Mouse (Mus musculus): ENCODE measurements around the gene 2010111I01Rik. TPM values are rescaled to one million over a fixed set of nuclear protein-coding genes. Genes with fewer than 3 reads are reported as not detected.

Gene 2010111I01Rik
- polyA plus RNA-seq, 1 experiment, result 123 TPM

DNA sequence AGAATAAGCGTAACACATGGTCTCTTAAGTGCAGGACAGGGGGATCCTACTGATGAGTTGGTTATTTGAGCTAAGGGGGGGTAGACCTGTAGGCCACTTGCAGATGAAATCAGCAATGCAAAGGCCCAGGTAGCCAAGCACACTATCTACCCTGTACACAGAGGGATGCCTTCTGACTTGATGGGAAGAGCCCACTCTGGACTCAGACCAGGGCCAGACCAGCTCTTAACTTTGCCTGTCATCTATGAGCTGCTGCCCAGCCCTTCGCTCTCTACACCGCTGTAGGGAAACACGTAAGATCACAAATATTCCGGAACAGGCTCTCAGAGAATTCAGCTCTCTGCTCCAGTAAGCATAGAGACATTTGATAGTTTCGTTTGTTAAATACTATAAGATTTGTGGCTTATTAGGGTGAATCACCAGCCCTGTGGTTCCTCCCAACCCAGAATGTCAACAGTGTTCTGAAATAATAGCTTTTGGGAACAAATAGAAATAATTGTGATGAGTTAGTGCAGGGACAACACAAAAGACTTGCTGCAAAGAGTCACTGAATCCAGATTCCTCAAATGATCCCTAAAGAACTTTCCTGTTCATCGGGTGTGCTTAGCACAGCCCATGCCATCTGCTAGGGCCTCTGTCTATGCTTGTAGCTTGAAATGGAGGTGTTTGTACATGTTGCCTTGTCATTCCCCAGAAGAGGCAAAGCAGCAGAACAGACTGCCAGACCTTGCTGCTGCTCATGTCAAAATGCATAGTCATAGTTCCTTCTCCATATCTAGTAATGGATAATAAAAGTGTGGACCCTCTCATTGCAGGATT lies 123.4 kb downstream of the 2010111I01Rik start:
- Histone ChIP-seq H3K4me1 (ENCODE audit: control insufficient read depth, insufficient read depth, low read length) (peaks cover 40% of the 10 kb centered on the region), H3K27ac (ENCODE audit: insufficient read depth, low read depth, low read length) (no peak overlapping the region), H3K4me3 (ENCODE audit: insufficient read depth, low read length) (no peak overlapping the region)
- TF ChIP-seq POLR2A (IDR thresholded peaks at IDR 0.05; ENCODE audit: borderline replicate concordance, low read depth, low read length), result no peak
- no peak for TF ChIP-seq CTCF (IDR thresholded peaks at IDR 0.05; ENCODE audit: low read depth, low read length)

DNA sequence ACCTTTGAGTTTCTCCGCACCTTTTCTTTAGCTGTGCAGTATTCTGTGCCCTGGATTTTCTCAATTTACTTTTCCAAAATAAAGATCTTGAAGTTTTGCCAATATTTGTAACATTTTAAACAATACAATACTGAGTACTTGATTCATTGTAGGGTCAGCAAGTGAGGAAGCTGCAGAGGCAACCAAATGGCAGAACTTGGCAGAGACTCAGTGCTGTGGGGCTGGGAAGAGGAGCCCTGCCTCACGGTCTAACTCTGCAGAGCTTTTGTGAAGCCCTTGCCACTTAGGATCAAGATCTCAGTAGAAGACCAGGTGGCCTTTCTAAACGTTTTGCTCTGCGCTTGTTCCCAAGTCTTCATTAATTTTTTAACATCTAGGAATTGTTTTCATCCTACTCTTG lies 124.8 kb downstream of the 2010111I01Rik start:
- peaks cover 48% of the 10 kb centered on the region for H3K4me1 ChIP-seq (ENCODE audit: control insufficient read depth, insufficient read depth, low read length)
- TF ChIP-seq CTCF (IDR thresholded peaks at IDR 0.05; ENCODE audit: low read depth, low read length), result no peak
- TF ChIP-seq POLR2A (IDR thresholded peaks at IDR 0.05; ENCODE audit: borderline replicate concordance, low read depth, low read length), result no peak
- no peak overlapping the region for H3K27ac ChIP-seq (ENCODE audit: insufficient read depth, low read depth, low read length)
- no peak overlapping the region for H3K4me3 ChIP-seq (ENCODE audit: insufficient read depth, low read length)

DNA sequence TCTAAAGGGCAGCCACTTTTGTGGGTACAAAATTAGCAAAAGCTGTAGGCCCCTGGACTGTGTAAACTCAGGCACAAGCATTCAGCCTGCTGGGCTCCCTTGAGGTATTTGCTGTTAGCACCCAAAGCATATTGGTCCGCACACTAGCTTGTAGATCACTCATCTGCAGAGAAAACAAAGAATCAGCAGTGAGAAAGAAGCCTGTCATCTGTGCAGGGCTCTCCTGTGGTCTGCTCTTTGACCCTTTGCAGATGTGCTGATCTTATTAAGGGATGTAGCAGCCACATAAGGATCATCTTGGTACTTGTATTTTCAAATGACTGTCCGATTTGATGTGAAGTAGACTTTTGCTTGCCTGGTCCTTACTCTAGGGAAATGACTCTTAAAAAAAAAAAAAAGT lies 126.6 kb downstream of the 2010111I01Rik start:
- Histone ChIP-seq H3K4me1 (ENCODE audit: control insufficient read depth, insufficient read depth, low read length) (peaks cover 56% of the 10 kb centered on the region), H3K4me3 (ENCODE audit: insufficient read depth, low read length) (no peak overlapping the region), H3K27ac (ENCODE audit: insufficient read depth, low read depth, low read length) (no peak overlapping the region)
- TF ChIP-seq POLR2A (IDR thresholded peaks at IDR 0.05; ENCODE audit: borderline replicate concordance, low read depth, low read length) (no peak), CTCF (IDR thresholded peaks at IDR 0.05; ENCODE audit: low read depth, low read length) (no peak)

DNA sequence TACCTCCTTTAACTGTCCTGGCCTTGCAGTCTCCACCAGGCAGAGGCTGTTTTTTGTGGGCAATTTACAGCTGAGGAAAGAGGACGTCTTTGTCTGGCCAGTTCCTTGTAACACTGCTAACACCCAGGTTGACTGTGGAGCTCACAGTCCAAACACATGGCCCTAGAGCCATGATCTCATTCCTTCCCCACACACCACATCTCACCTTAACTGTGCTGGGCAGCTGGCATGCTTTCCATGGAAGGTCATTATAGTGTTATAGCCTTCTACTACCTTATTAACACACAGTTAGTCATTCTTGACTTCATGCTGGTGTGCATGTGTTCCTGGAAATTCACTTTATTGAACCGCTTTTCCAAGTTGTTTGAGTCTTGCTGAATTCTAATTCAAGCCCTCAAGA lies 127.6 kb downstream of the 2010111I01Rik start:
- Histone ChIP-seq H3K27ac (ENCODE audit: insufficient read depth, low read depth, low read length) (no peak overlapping the region), H3K4me1 (ENCODE audit: control insufficient read depth, insufficient read depth, low read length) (peaks cover 64% of the 10 kb centered on the region), H3K4me3 (ENCODE audit: insufficient read depth, low read length) (no peak overlapping the region)
- TF ChIP-seq CTCF (IDR thresholded peaks at IDR 0.05; ENCODE audit: low read depth, low read length) (no peak), POLR2A (IDR thresholded peaks at IDR 0.05; ENCODE audit: borderline replicate concordance, low read depth, low read length) (no peak)

DNA sequence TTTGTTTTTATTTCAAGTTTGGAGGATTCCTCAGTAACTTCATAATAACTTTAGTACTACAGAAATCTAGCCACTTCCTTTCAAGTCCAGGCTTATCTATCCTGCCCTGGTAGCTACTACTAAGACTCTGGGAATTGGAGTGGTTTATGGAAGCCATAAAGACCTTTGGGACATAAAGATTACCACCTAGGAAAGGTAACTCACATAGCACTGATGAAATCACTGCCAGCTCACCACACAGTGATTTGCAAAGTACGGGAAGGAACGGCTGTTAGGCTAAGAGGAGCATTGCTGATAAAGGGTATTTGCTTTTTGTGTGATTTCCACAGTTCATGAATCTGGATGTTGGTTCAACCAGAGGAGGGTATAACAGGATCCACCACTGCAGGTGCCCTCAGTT lies 128.2 kb downstream of the 2010111I01Rik start:
- peaks cover 64% of the 10 kb centered on the region for H3K4me1 ChIP-seq (ENCODE audit: control insufficient read depth, insufficient read depth, low read length)
- no peak overlapping the region for H3K27ac ChIP-seq (ENCODE audit: insufficient read depth, low read depth, low read length)
- TF ChIP-seq CTCF (IDR thresholded peaks at IDR 0.05; ENCODE audit: low read depth, low read length) (no peak), POLR2A (IDR thresholded peaks at IDR 0.05; ENCODE audit: borderline replicate concordance, low read depth, low read length) (no peak)

DNA sequence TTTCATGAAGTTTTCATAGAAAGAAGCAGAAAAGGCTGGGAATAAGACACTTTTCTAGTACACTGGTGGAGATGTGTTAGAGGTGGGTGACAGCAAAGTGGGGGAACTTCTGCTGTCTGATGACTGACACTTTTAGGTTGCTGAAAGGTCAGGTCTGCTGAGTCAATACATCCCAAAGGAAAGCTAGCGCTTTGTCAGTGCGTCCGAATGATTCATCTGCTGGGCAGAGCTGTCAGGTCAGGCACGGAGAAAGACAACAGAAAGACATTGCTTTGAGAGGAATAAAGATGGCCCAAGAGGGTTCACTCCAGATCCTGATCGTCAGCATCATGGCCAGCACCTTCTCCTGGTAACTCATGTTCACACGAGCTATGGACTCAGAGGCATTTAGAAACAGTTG lies 128.9 kb downstream of the 2010111I01Rik start:
- Histone ChIP-seq H3K4me1 (ENCODE audit: control insufficient read depth, insufficient read depth, low read length) (peaks cover 62% of the 10 kb centered on the region), H3K4me3 (ENCODE audit: insufficient read depth, low read length) (no peak overlapping the region), H3K27ac (ENCODE audit: insufficient read depth, low read depth, low read length) (no peak overlapping the region)
- TF ChIP-seq CTCF (IDR thresholded peaks at IDR 0.05; ENCODE audit: low read depth, low read length) (no peak), POLR2A (IDR thresholded peaks at IDR 0.05; ENCODE audit: borderline replicate concordance, low read depth, low read length) (no peak)

More for the DNA sequence above, 128.2 kb downstream of the 2010111I01Rik start:
- no peak overlapping the region for H3K4me3 ChIP-seq (ENCODE audit: insufficient read depth, low read length)

DNA sequence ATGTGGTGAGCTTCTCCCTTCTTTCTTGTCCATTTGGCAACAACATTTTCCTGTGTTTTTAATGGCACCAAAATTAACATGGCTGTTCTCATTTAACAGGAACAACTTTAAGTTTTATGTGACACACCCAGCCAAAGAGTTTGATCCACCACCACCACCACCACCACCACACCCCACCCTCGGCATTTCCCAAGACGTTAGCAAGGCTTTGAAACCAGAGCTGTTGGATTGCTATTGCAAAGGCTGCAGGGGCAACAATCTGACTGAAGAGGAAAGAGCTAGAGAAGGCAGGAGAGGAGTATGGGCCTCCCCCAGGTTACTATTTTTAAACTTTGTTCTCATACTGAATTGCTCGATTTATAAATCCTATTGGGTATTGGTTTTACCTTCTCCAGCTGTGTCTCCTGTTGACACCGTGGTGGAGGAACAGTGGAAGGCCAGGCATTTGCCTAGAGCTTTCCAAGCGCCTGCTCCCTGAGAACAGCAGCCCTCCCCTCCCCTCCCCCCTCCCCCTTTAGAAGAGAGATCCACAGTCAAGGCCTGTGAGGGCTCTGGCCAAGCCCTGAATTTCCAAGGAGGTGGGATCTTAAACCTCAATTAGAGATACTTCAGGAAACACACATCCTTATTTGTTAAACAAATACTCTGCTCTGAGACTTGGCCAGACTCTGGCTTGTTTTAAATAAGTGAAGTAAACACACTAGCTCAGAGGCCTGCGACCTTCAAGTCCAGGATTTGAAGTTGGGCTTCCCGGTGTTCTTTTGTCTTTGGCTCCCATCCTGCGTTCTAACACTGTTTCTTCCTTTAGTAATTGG lies 129.8 kb downstream of the 2010111I01Rik start:
- TF ChIP-seq POLR2A (IDR thresholded peaks at IDR 0.05; ENCODE audit: borderline replicate concordance, low read depth, low read length) (no peak), CTCF (IDR thresholded peaks at IDR 0.05; ENCODE audit: low read depth, low read length) (no peak)
- no peak overlapping the region for H3K27ac ChIP-seq (ENCODE audit: insufficient read depth, low read depth, low read length)
- H3K4me3 ChIP-seq (ENCODE audit: insufficient read depth, low read length), result no peak overlapping the region
- H3K4me1 ChIP-seq (ENCODE audit: control insufficient read depth, insufficient read depth, low read length), result peaks cover 56% of the 10 kb centered on the region

DNA sequence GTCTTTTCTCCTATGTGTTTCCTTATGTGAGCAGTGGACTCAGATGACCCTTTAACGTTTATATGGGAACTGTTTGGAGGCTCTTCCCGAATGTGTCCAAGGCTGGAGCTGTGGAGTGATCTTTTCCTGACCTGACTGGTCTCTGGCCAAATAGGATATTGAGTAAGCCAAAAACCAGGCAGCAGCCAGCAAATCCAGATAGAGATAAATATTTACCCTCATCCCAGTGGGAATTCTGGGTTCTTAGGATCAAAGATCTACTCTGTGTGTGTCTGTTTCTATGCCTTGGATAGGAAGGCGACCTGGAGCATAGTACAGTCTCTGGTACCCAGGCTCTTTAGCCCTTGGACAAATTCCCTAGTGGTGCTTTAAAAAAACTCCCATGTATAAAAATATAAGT lies 132.1 kb downstream of the 2010111I01Rik start:
- H3K27ac ChIP-seq (ENCODE audit: insufficient read depth, low read depth, low read length), result no peak overlapping the region
- TF ChIP-seq POLR2A (IDR thresholded peaks at IDR 0.05; ENCODE audit: borderline replicate concordance, low read depth, low read length) (no peak), CTCF (IDR thresholded peaks at IDR 0.05; ENCODE audit: low read depth, low read length) (no peak)
- H3K4me3 ChIP-seq (ENCODE audit: insufficient read depth, low read length), result no peak overlapping the region
- H3K4me1 ChIP-seq (ENCODE audit: control insufficient read depth, insufficient read depth, low read length), result peaks cover 48% of the 10 kb centered on the region

DNA sequence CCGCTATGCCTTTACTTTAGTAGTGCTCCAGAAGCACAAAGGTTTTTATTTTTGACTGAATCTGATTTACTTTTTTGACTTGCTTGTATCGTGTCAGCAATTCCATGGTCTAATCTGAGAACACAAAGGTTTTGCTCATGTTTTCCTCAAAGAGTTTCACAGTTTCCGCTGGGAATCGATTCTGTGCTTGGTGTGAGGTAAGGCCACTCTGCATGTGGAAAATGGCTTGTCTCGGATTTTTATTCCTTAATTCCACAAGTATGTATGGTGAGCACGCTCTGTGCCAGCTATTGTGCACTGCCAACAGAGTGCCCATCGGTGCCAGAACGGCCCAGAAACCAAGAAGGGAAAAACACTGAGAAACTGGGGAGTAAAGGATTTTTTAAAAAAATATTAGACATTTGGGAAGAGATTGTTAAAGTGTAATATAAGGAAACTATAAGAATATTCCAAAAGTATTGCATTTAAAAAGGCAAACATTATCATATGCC lies 132.8 kb downstream of the 2010111I01Rik start:
- Histone ChIP-seq H3K4me3 (ENCODE audit: insufficient read depth, low read length) (no peak overlapping the region), H3K27ac (ENCODE audit: insufficient read depth, low read depth, low read length) (peak overlapping the region; percentile 9; the same call in 1 of the 2 replicates), H3K4me1 (ENCODE audit: control insufficient read depth, insufficient read depth, low read length) (peaks cover 46% of the 10 kb centered on the region)
- TF ChIP-seq POLR2A (IDR thresholded peaks at IDR 0.05; ENCODE audit: borderline replicate concordance, low read depth, low read length) (no peak), CTCF (IDR thresholded peaks at IDR 0.05; ENCODE audit: low read depth, low read length) (no peak)

DNA sequence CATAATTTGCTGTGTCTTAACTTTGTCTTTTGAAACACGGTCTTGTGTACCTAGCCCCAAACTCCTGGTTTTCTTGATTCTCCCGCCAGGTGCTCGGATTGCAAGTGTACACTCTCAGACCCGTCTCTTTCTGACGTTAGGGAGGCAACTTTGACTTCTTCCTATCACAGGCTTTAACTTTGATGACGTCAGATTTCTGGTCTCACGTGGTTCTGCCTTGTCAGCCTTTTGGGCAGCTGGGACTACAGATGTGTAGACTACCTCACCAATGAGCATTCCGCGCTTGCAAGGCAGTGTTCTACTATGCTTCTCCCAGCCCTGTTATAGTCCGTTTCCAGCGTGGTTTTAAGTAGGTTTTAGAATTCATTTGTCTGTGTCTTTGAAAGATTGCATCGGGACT lies 137.1 kb downstream of the 2010111I01Rik start:
- H3K27ac ChIP-seq (ENCODE audit: insufficient read depth, low read depth, low read length), result no peak overlapping the region
- no peak overlapping the region for H3K4me3 ChIP-seq (ENCODE audit: insufficient read depth, low read length)
- H3K4me1 ChIP-seq (ENCODE audit: control insufficient read depth, insufficient read depth, low read length), result peaks cover 61% of the 10 kb centered on the region
- no peak for TF ChIP-seq CTCF (IDR thresholded peaks at IDR 0.05; ENCODE audit: low read depth, low read length)
- TF ChIP-seq POLR2A (IDR thresholded peaks at IDR 0.05; ENCODE audit: borderline replicate concordance, low read depth, low read length), result no peak

All from bone marrow macrophage, adult 2 months (primary cell).